Mouse (Mus musculus) intestine, embryonic 16.5 days (tissue): ENCODE measurements around the gene Macf1. TPM values are rescaled to one million over a fixed set of nuclear protein-coding genes. Genes with fewer than 3 reads are reported as not detected.

ENCODE experiments used
- ATAC-seq: fragments of 200-750 bp; cut with Nextera tagmentation; 2 replicates; pipeline ENCODE4 v1.8.0; 2017; ENCODE audit warnings: moderate TSS enrichment, moderate library complexity
- H3K27ac ChIP-seq: fragments of 300-500 bp; sonication (generic); 2 replicates; pipeline ENCODE4 v1.5.1; 2014; ENCODE audit warnings: mild to moderate bottlenecking, low read length
- H3K27me3 ChIP-seq: fragments of 300-500 bp; sonication (generic); replicated peaks from 2 replicates; pipeline ENCODE4 v1.6.1; 2014; ENCODE audit warnings: low read length, control low read depth, mixed read lengths; ENCODE audit not compliant: control insufficient read depth, insufficient read depth
- H3K36me3 ChIP-seq: fragments of 300-500 bp; sonication (generic); 2 replicates; pipeline ENCODE4 v1.6.1; 2014; ENCODE audit warnings: low read length, control low read depth; ENCODE audit not compliant: control insufficient read depth, insufficient read depth
- H3K4me1 ChIP-seq: fragments of 300-500 bp; sonication (generic); 2 replicates; pipeline ENCODE4 v1.6.1; 2014; ENCODE audit warnings: low read length, control low read depth, mixed read lengths; ENCODE audit not compliant: control insufficient read depth, insufficient read depth
- H3K4me2 ChIP-seq: fragments of 300-500 bp; sonication (generic); 2 replicates; pipeline ENCODE4 v1.6.1; 2014; ENCODE audit warnings: low read depth, low read length, control low read depth
- H3K4me3 ChIP-seq: fragments of 300-500 bp; sonication (generic); 2 replicates; pipeline ENCODE4 v1.5.1; 2014; ENCODE audit warnings: mild to moderate bottlenecking, low read length
- H3K9ac ChIP-seq: fragments of 300-500 bp; sonication (generic); 2 replicates; pipeline ENCODE4 v1.6.1; 2014; ENCODE audit warnings: low read depth, low read length
- H3K9me3 ChIP-seq: fragments of 300-500 bp; sonication (generic); 2 replicates; pipeline ENCODE4 v1.6.1; 2016; ENCODE audit warnings: low read length, control low read depth; ENCODE audit not compliant: control insufficient read depth
- WGBS: fragments of 180-500 bp; shearing (Covaris S2); extraction: QIAGEN DNeasy Blood & Tissue Kit; methylation state at CpG from one replicate; pipeline ENCODE4 v1.1.7; 2014; 5-methylcytosine and 5-hydroxymethylcytosine counted together
- polyA plus RNA-seq: library from polyadenylated mRNA; unstranded; fragments of >200 nt; fragmentation: Nextera tagmentation; extraction: Ambion mirVana; gene quantifications from 2 replicates; pipeline ENCODE4 v1.2.1, GENCODE M21; 2015

Macf1 gene
- polyA plus RNA-seq, 1 experiment from 2014 or later = 19.7 TPM

- H3K36me3 ChIP-seq = peaks cover 13% of the 10 kb centered on the region
Observed at GRCm38 (mm10) chr4:123394878-123395277, 289.3 kb downstream of the Macf1 start.

GRCm38 (mm10) chr4:123394269-123394668 lies 289.9 kb downstream of the Macf1 start:
- no peak overlapping the region for H3K4me3 ChIP-seq
- H3K9me3 ChIP-seq = no peaks in the 10 kb centered on the region
- H3K36me3 ChIP-seq = peaks cover 13% of the 10 kb centered on the region
- no peak for ATAC-seq
- H3K9ac ChIP-seq = no peak overlapping the region
- H3K27me3 ChIP-seq = no peaks in the 10 kb centered on the region
- no peak overlapping the region for H3K27ac ChIP-seq
- WGBS = 84% methylated on average over 1 of the region's 1 CpGs
- H3K4me2 ChIP-seq = no peak overlapping the region
- H3K4me1 ChIP-seq = no peaks in the 10 kb centered on the region

More at GRCm38 (mm10) chr4:123394878-123395277, 289.3 kb downstream of the Macf1 start:
- no peak for ATAC-seq
- no peaks in the 10 kb centered on the region for H3K27me3 ChIP-seq
- H3K9ac ChIP-seq = no peak overlapping the region
- no peaks in the 10 kb centered on the region for H3K9me3 ChIP-seq
- H3K4me1 ChIP-seq = no peaks in the 10 kb centered on the region
- 94% methylated on average over 5 of the region's 5 CpGs for WGBS
- H3K4me2 ChIP-seq = no peak overlapping the region
- H3K4me3 ChIP-seq = no peak overlapping the region
- no peak overlapping the region for H3K27ac ChIP-seq

- peaks cover 13% of the 10 kb centered on the region for H3K36me3 ChIP-seq
- 83% methylated on average over 3 of the region's 3 CpGs for WGBS
- H3K27me3 ChIP-seq = no peaks in the 10 kb centered on the region
Observed at GRCm38 (mm10) chr4:123393004-123393403, 291.2 kb downstream of the Macf1 start.

GRCm38 (mm10) chr4:123392187-123392586 lies 292.0 kb downstream of the Macf1 start:
- Histone ChIP-seq H3K4me2 (no peak overlapping the region), H3K4me1 (no peaks in the 10 kb centered on the region), H3K27ac (no peak overlapping the region), H3K9me3 (no peaks in the 10 kb centered on the region), H3K9ac (no peak overlapping the region), H3K27me3 (no peaks in the 10 kb centered on the region), H3K4me3 (no peak overlapping the region), H3K36me3 (peaks cover 13% of the 10 kb centered on the region)
- ATAC-seq = no peak
- WGBS = 100% methylated on average over 1 of the region's 1 CpGs

More at GRCm38 (mm10) chr4:123393004-123393403, 291.2 kb downstream of the Macf1 start:
- Histone ChIP-seq H3K4me3 (no peak overlapping the region), H3K9ac (no peak overlapping the region), H3K27ac (no peak overlapping the region), H3K4me2 (no peak overlapping the region), H3K9me3 (no peaks in the 10 kb centered on the region), H3K4me1 (no peaks in the 10 kb centered on the region)
- ATAC-seq = no peak

GRCm38 (mm10) chr4:123385028-123385427 lies 299.1 kb downstream of the Macf1 start:
- Histone ChIP-seq H3K27ac (no peak overlapping the region), H3K27me3 (no peaks in the 10 kb centered on the region), H3K4me2 (no peak overlapping the region), H3K9me3 (no peaks in the 10 kb centered on the region), H3K4me3 (no peak overlapping the region), H3K4me1 (no peaks in the 10 kb centered on the region), H3K36me3 (peaks cover 20% of the 10 kb centered on the region), H3K9ac (no peak overlapping the region)
- WGBS = 66% methylated on average over 1 of the region's 1 CpGs
- no peak for ATAC-seq

- no peak for ATAC-seq
- peaks cover 23% of the 10 kb centered on the region for H3K36me3 ChIP-seq
Observed at GRCm38 (mm10) chr4:123383173-123383572, 301.0 kb downstream of the Macf1 start.

GRCm38 (mm10) chr4:123382051-123382450 lies 302.1 kb downstream of the Macf1 start:
- 91% methylated on average over 4 of the region's 4 CpGs for WGBS
- H3K27me3 ChIP-seq = no peaks in the 10 kb centered on the region
- H3K36me3 ChIP-seq = peaks cover 24% of the 10 kb centered on the region

More at GRCm38 (mm10) chr4:123383173-123383572, 301.0 kb downstream of the Macf1 start:
- no peaks in the 10 kb centered on the region for H3K4me1 ChIP-seq
- no peaks in the 10 kb centered on the region for H3K27me3 ChIP-seq
- WGBS = 92% methylated on average over 7 of the region's 7 CpGs
- H3K4me2 ChIP-seq = no peak overlapping the region
- no peak overlapping the region for H3K27ac ChIP-seq
- no peak overlapping the region for H3K4me3 ChIP-seq
- H3K9me3 ChIP-seq = no peaks in the 10 kb centered on the region
- no peak overlapping the region for H3K9ac ChIP-seq

GRCm38 (mm10) chr4:123381598-123381997 lies 302.6 kb downstream of the Macf1 start:
- H3K4me1 ChIP-seq = no peaks in the 10 kb centered on the region
- H3K9ac ChIP-seq = no peak overlapping the region
- no peaks in the 10 kb centered on the region for H3K27me3 ChIP-seq
- WGBS = 91% methylated on average over 11 of the region's 11 CpGs
- H3K27ac ChIP-seq = no peak overlapping the region
- H3K9me3 ChIP-seq = no peaks in the 10 kb centered on the region
- H3K4me3 ChIP-seq = no peak overlapping the region
- no peak overlapping the region for H3K4me2 ChIP-seq
- peaks cover 24% of the 10 kb centered on the region; the same call in 1 of the 2 replicates for H3K36me3 ChIP-seq
- no peak for ATAC-seq

More at GRCm38 (mm10) chr4:123382051-123382450, 302.1 kb downstream of the Macf1 start:
- H3K9me3 ChIP-seq = no peaks in the 10 kb centered on the region
- no peak overlapping the region for H3K4me3 ChIP-seq
- no peak overlapping the region for H3K9ac ChIP-seq
- H3K27ac ChIP-seq = no peak overlapping the region
- no peak for ATAC-seq
- no peak overlapping the region for H3K4me2 ChIP-seq
- H3K4me1 ChIP-seq = no peaks in the 10 kb centered on the region

- 93% methylated on average over 3 of the region's 3 CpGs for WGBS
- Histone ChIP-seq H3K4me2 (no peak overlapping the region), H3K36me3 (peaks cover 28% of the 10 kb centered on the region)
Observed at GRCm38 (mm10) chr4:123376031-123376430, 308.1 kb downstream of the Macf1 start.

More at GRCm38 (mm10) chr4:123376031-123376430, 308.1 kb downstream of the Macf1 start:
- Histone ChIP-seq H3K9ac (no peak overlapping the region), H3K4me1 (no peaks in the 10 kb centered on the region), H3K27ac (no peak overlapping the region), H3K4me3 (no peak overlapping the region), H3K9me3 (no peaks in the 10 kb centered on the region), H3K27me3 (no peaks in the 10 kb centered on the region)
- no peak for ATAC-seq
